Mouse (Mus musculus): ENCODE data around the gene Ddx5. TPM values are rescaled to one million over a fixed set of nuclear protein-coding genes. Genes with fewer than 3 reads are reported as not detected.

Gene Ddx5
- total and polyA plus RNA-seq, 3 experiments, result 269 to 1,169 (median 505) TPM

DNA sequence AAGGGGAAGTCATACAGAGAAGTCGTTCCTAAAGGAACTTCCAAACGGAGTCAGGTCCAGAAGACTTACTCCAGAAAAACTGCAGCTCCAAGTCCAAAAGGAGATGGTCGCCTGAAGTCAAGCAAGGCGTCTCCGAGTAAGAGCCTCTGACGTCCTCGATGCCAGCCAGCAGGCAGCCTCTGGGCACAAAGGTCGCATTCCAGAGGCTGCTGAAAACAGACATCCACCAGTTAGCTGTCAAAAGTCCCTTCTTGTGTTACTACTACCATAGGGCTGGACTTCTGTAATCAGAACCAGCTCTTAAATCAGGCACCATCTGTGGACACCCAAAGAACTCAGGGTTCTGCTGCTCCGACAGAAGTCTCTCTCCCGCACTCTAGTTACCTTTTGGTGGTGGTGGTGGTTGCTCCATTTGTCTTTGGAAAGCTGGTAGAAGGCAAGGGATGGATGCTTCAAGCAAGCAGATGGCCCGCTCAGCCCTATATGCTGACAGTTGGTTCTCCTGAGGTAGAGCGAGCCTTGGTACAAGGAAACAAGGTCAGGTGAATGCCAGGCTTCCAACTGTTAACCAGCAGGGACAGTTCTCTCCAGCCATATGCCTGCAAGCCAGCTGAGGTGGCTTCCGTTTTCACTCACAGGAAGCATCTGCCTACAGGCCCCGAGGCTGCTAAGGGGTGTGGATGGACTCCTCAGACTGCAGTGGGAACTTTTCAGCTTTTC is 25.8 kb upstream of the Ddx5 start:
- H3K9ac ChIP-seq (ENCODE audit: insufficient read depth, low read depth), result no peak overlapping the region
- H3K4me2 ChIP-seq (ENCODE audit: insufficient read depth, low read depth, poor library complexity, severe bottlenecking), result no peak overlapping the region
- H3K27ac ChIP-seq (ENCODE audit: insufficient read depth, low read depth), result no peak overlapping the region
- no peaks in the 10 kb centered on the region for H3K79me2 ChIP-seq (replicated peaks; ENCODE audit: control insufficient read depth, extremely low read depth, insufficient read depth, poor library complexity, severe bottlenecking)
- in situ Hi-C loops (cut with MboI; ENCODE audit: low pct_ligation_motif_present, low pct_unique_long_range_greater_than_20kb, low sequenced_read_pairs) (no loop called here), dilution Hi-C loops (cut with MboI; ENCODE audit: extremely low pct_ligation_motif_present, extremely low pct_unique_long_range_greater_than_20kb, low sequenced_read_pairs) (no loop called here)
- no peak for DNase-seq (ENCODE audit: extremely low read depth)
- H3K4me3 ChIP-seq (replicated peaks in 1 of 3; ENCODE audit: low read depth in 2 of 3, low read length in 2 of 3, poor library complexity in 1 of 3), result no peak overlapping the region
- H3K36me3 ChIP-seq (replicated peaks in 1 of 2; ENCODE audit: control insufficient read depth in 1 of 2, insufficient read depth in 1 of 2, low read length in 1 of 2), result peaks cover 83 to 96% of the 10 kb centered on the region in 2 experiments
- TF ChIP-seq ZC3H11A (IDR thresholded peaks at IDR 0.05; ENCODE audit: low read depth, low read length) (no peak), ZMIZ1 (IDR thresholded peaks at IDR 0.05; ENCODE audit: low read depth, low read length) (no peak), ZNF384 (IDR thresholded peaks at IDR 0.05; ENCODE audit: low read depth, low read length) (no peak), BHLHE40 (IDR thresholded peaks at IDR 0.05; ENCODE audit: low read depth, low read length) (no peak), CHD2 (IDR thresholded peaks at IDR 0.05; ENCODE audit: low read length) (no peak), POLR2A (IDR thresholded peaks at IDR 0.05; ENCODE audit: low read depth, low read length) (no peak), RAD21 (IDR thresholded peaks at IDR 0.05; ENCODE audit: low read depth, low read length) (no peak), TCF12 (IDR thresholded peaks at IDR 0.05; ENCODE audit: low read depth, low read length) (no peak), EP300 (IDR thresholded peaks at IDR 0.05; ENCODE audit: low read length) (no peak), NRF1 (IDR thresholded peaks at IDR 0.05; ENCODE audit: low read depth, low read length) (no peak), MAX (IDR thresholded peaks at IDR 0.05; ENCODE audit: low read length) (no peak), MAFK (IDR thresholded peaks at IDR 0.05; ENCODE audit: insufficient replicate concordance, low read length) (no peak), IRF4 (IDR thresholded peaks at IDR 0.05; ENCODE audit: low read depth, low read length) (no peak), HCFC1 (IDR thresholded peaks at IDR 0.05; ENCODE audit: low read depth, low read length) (no peak), MAZ (IDR thresholded peaks at IDR 0.05; ENCODE audit: low read depth, low read length) (no peak)
- no peaks in the 10 kb centered on the region for H3K4me1 ChIP-seq (ENCODE audit: control insufficient read depth in 1 of 2, insufficient read depth in 2 of 2)
- no peaks in the 10 kb centered on the region for H3K27me3 ChIP-seq (replicated peaks)
- no peaks in the 10 kb centered on the region for H3K9me3 ChIP-seq (replicated peaks; ENCODE audit: low read length)

DNA sequence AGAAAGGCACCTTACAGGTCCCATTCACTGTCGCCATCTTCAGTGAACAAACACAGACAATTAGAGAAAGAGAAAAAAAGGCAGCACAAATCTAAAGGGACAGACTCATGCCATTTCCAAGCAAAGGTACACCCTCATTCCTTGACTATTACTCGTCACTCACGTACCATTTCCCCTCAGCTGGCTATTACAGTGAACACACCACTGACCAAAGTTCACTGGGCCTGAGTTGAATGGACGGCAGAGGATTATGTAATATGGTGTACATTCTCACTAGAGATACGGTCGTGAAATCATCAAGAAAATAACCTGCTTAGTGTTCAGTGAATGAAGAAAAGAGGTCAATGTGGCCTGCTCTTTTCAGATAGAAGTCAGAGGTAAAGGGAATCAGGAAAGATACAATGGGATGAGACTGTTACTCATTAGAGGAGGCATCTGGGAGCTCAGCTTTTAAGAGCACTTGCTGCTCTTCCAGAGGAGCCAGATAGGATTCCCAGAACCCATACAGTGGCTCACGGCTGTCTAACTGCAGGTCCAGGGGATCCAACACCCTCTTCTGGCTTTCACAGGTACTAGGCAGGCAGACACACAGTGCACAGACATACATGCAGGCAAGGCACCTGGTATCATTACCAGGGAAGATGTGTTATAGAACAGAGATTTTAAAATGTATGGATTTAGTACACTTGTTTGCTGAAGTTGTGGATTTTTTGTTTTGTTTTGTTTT is 23.6 kb upstream of the Ddx5 start:
- Histone ChIP-seq H3K27me3 (replicated peaks) (no peaks in the 10 kb centered on the region), H3K36me3 (replicated peaks in 1 of 2; ENCODE audit: control insufficient read depth in 1 of 2, insufficient read depth in 1 of 2, low read length in 1 of 2) (peaks cover 73 to 92% of the 10 kb centered on the region in 2 experiments), H3K9me3 (replicated peaks; ENCODE audit: low read length) (no peaks in the 10 kb centered on the region), H3K79me2 (replicated peaks; ENCODE audit: control insufficient read depth, extremely low read depth, insufficient read depth, poor library complexity, severe bottlenecking) (no peaks in the 10 kb centered on the region), H3K27ac (ENCODE audit: insufficient read depth, low read depth) (no peak overlapping the region), H3K9ac (ENCODE audit: insufficient read depth, low read depth) (no peak overlapping the region), H3K4me3 (replicated peaks in 1 of 3; ENCODE audit: low read depth in 2 of 3, low read length in 2 of 3, poor library complexity in 1 of 3) (no peak overlapping the region), H3K4me2 (ENCODE audit: insufficient read depth, low read depth, poor library complexity, severe bottlenecking) (no peak overlapping the region), H3K4me1 (ENCODE audit: control insufficient read depth in 1 of 2, insufficient read depth in 2 of 2) (peaks cover 0 to 9% of the 10 kb centered on the region in 2 experiments; a peak in 1 of 4 replicates)
- no peak for TF ChIP-seq MYC (IDR thresholded peaks at IDR 0.05; ENCODE audit: low read depth, low read length)
- TF ChIP-seq ZNF384 (IDR thresholded peaks at IDR 0.05; ENCODE audit: low read depth, low read length), result no peak
- no peak for TF ChIP-seq BHLHE40 (IDR thresholded peaks at IDR 0.05; ENCODE audit: low read depth, low read length)
- TF ChIP-seq SIN3A (IDR thresholded peaks at IDR 0.05; ENCODE audit: low read length), result no peak
- TF ChIP-seq CTCF (conservative IDR thresholded peaks at IDR 0.05 in 1 of 2, IDR thresholded peaks at IDR 0.05 in 1 of 2; ENCODE audit: low read depth in 2 of 2, low read length in 2 of 2), result no peak
- no peak for TF ChIP-seq ZMIZ1 (IDR thresholded peaks at IDR 0.05; ENCODE audit: low read depth, low read length)
- TF ChIP-seq ZC3H11A (IDR thresholded peaks at IDR 0.05; ENCODE audit: low read depth, low read length), result no peak
- no peak for TF ChIP-seq USF1 (IDR thresholded peaks at IDR 0.05; ENCODE audit: low read depth, low read length)
- dilution Hi-C loops (cut with MboI; ENCODE audit: extremely low pct_ligation_motif_present, extremely low pct_unique_long_range_greater_than_20kb, low sequenced_read_pairs) (no loop called here), in situ Hi-C loops (cut with MboI; ENCODE audit: low pct_ligation_motif_present, low pct_unique_long_range_greater_than_20kb, low sequenced_read_pairs) (no loop called here)
- DNase-seq (ENCODE audit: extremely low read depth), result no peak
